Mouse (Mus musculus) cerebellum, adult 2 months (tissue): ENCODE measurements around the gene Eloa.

Experiments
- CTCF ChIP-seq: fragments of 200-500 bp; IDR thresholded peaks from 2 replicates; pipeline ENCODE4 v1.5.1; 2011; ENCODE audit warnings: low read depth, mild to moderate bottlenecking, control low read depth, low read length, moderate library complexity, borderline replicate concordance; ENCODE audit not compliant: insufficient read depth
- POLR2A ChIP-seq: fragments of 200-500 bp; IDR thresholded peaks from 2 replicates; pipeline ENCODE4 v1.6.1; 2011; ENCODE audit warnings: low read length, control low read depth, borderline replicate concordance; ENCODE audit not compliant: insufficient read depth

DNA sequence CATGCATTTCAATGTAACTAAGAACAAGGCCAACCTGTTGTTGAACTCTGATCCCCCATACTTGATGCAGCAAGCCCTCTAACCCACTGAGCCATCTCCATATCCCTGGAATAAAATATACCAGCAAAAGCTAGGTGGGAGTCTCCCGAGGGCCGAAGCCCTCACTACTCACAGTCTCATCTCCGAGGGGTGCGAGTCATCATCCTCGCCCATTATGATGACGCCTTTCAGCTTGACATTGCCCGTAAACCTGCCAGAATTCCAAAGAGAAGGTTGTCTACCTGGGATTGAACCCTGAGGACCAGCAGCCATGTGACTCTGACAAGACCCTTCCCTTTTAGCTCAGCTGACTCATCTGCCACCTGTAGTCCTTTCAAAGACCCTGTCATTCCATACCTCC lies 35.8 kb downstream of the Eloa start:
- TF ChIP-seq CTCF (no peak), POLR2A (no peak)
